ENCODE assay signal across 7 mouse cellular contexts in genomic region chr16:93785805-93786204, GRCm38 (mm10). TPM values are rescaled to one million over a fixed set of nuclear protein-coding genes. Genes with fewer than 3 reads are reported as not detected.
DNase-seq lines count a peak whose midpoint lies in the region; ATAC-seq and TF ChIP-seq lines count a peak whose summit lies in the region.

No protein-coding gene starts in this region.

- H3K4me1 ChIP-seq in E14TG2a.4 (replicated peaks; ENCODE audit: low read depth, low read length): peaks cover 23% of the 10 kb centered on the region
- H3K4me1 ChIP-seq in heart, embryonic 16.5 days (ENCODE audit: control insufficient read depth, insufficient read depth, low read length): no peaks in the 10 kb centered on the region
- no peaks in the 10 kb centered on the region; the same call in 1 of the 2 replicates for H3K4me1 ChIP-seq in lung, adult 2 months (ENCODE audit: control insufficient read depth, insufficient read depth, low read length)

- H3K9ac ChIP-seq in heart, embryonic 16.5 days (ENCODE audit: low read length): no peak overlapping the region

- peaks cover 49% of the 10 kb centered on the region for H3K9me3 ChIP-seq in E14TG2a.4 (ENCODE audit: low read length)
- H3K9me3 ChIP-seq in heart, embryonic 16.5 days (replicated peaks; ENCODE audit: control insufficient read depth, low read length): peaks cover 3% of the 10 kb centered on the region; the same call in 1 of the 2 replicates

- H3K4me2 ChIP-seq in heart, embryonic 16.5 days (ENCODE audit: low read depth, low read length): no peak overlapping the region

- peak; percentile 55; the same call in 1 of the 2 replicates for ATAC-seq in heart, embryonic 16.5 days (replicated peaks; ENCODE audit: extremely low read depth, insufficient read depth, low FRiP score)

- H3K27ac ChIP-seq in heart, embryonic 16.5 days (ENCODE audit: low read length): no peak overlapping the region

- H3K27me3 ChIP-seq in E14TG2a.4 (ENCODE audit: insufficient read depth, low read length): no peaks in the 10 kb centered on the region
- no peaks in the 10 kb centered on the region for H3K27me3 ChIP-seq in heart, embryonic 16.5 days (ENCODE audit: control insufficient read depth, insufficient read depth, low read length)

- peaks cover 61% of the 10 kb centered on the region for H3K36me3 ChIP-seq in E14TG2a.4 (ENCODE audit: insufficient read depth, low read length)
- peaks cover 10% of the 10 kb centered on the region for H3K36me3 ChIP-seq in heart, embryonic 16.5 days (ENCODE audit: control insufficient read depth, insufficient read depth)

- peak; percentile 88 for DNase-seq in ZHBTc4 (ENCODE audit: low read depth, low spot score)
- DNase-seq in embryo, embryonic 9.5 days (ENCODE audit: extremely low spot score): peak; percentile 82
- peak; percentile 89 for DNase-seq in kidney, postnatal 10 days
- peak; percentile 59 for DNase-seq in lung, adult 2 months
- peak; percentile 68 for DNase-seq in ovary, postnatal 14 days (ENCODE audit: low spot score)

- H3K4me3 ChIP-seq in E14TG2a.4 (replicated peaks; ENCODE audit: low read length): peak overlapping the region; percentile 2; the same call in 1 of the 2 replicates
- no peak overlapping the region for H3K4me3 ChIP-seq in heart, embryonic 16.5 days (ENCODE audit: low read length)
- H3K4me3 ChIP-seq in lung, adult 2 months (replicated peaks; ENCODE audit: extremely low read depth, low read depth, low read length): no peak overlapping the region

- WGBS in heart, embryonic 16.5 days: 10% methylated on average over 9 of the region's 9 CpGs
- WGBS in lung, adult 2 months: 14% methylated on average over 9 of the region's 9 CpGs

- TF ChIP-seq CTCF in E14TG2a.4 (conservative IDR thresholded peaks at IDR 0.05; ENCODE audit: low read length): peak; percentile 89
- peak; percentile 99 for TF ChIP-seq CTCF in lung, adult 2 months (IDR thresholded peaks at IDR 0.05; ENCODE audit: insufficient read depth, low read length)

- no peak for TF ChIP-seq POLR2A in lung, adult 2 months (IDR thresholded peaks at IDR 0.05; ENCODE audit: borderline replicate concordance, extremely low read depth, low read depth, low read length)

RNA-seq across cellular contexts. Expression of gene Morc3, which starts 46.1 kb away (rescaled TPM):
- 24.9 and 26.2 TPM in 2 replicates for polyA plus RNA-seq in heart, embryonic 16.5 days (2015; fragmentation: Nextera tagmentation; extraction: Ambion mirVana)
- polyA plus RNA-seq in lung, adult 2 months (2012; rRNA removed): 6.1 and 10.7 TPM in 2 replicates
